Mouse (Mus musculus) midbrain, embryonic 14.5 days (tissue): ENCODE measurements around the gene Fsd1l. TPM values are rescaled to one million over a fixed set of nuclear protein-coding genes. Genes with fewer than 3 reads are reported as not detected.

Source experiments
- ATAC-seq: fragments of 200-750 bp; cut with Nextera tagmentation; 2 replicates; pipeline ENCODE4 v1.8.0; 2017; ENCODE audit warnings: moderate number of reproducible peaks, moderate library complexity; ENCODE audit not compliant: low FRiP score, low TSS enrichment
- DNase-seq: peaks from one replicate; pipeline ENCODE4 v3.0.0-alpha.2; 2015
- H3K27ac ChIP-seq: fragments of 300-500 bp; sonication (generic); replicated peaks from 2 replicates; pipeline ENCODE4 v1.5.1; 2014; ENCODE audit warnings: mild to moderate bottlenecking, low read depth, low read length, moderate library complexity
- H3K27me3 ChIP-seq: fragments of 300-500 bp; sonication (generic); 2 replicates; pipeline ENCODE4 v1.6.1; 2014; ENCODE audit warnings: low read length, control low read depth, mixed read lengths; ENCODE audit not compliant: control insufficient read depth, insufficient read depth
- H3K36me3 ChIP-seq: fragments of 300-500 bp; sonication (generic); 2 replicates; pipeline ENCODE4 v1.6.1; 2014; ENCODE audit warnings: low read length, control low read depth; ENCODE audit not compliant: control insufficient read depth, insufficient read depth
- H3K4me1 ChIP-seq: fragments of 300-500 bp; sonication (generic); 2 replicates; pipeline ENCODE4 v1.6.1; 2014; ENCODE audit warnings: mild to moderate bottlenecking, antibody characterized with exemption, low read length, control low read depth; ENCODE audit not compliant: control insufficient read depth, insufficient read depth
- H3K4me2 ChIP-seq: fragments of 300-500 bp; sonication (generic); 2 replicates; pipeline ENCODE4 v1.6.1; 2014; ENCODE audit warnings: mild to moderate bottlenecking, low read length, moderate library complexity
- H3K4me3 ChIP-seq: fragments of 300-500 bp; sonication (generic); replicated peaks from 2 replicates; pipeline ENCODE4 v1.5.1; 2014; ENCODE audit warnings: low read depth, low read length
- H3K9ac ChIP-seq: fragments of 300-500 bp; sonication (generic); replicated peaks from 2 replicates; pipeline ENCODE4 v1.6.1; 2014; ENCODE audit warnings: mild to moderate bottlenecking, low read length, moderate library complexity
- H3K9me3 ChIP-seq: fragments of 300-500 bp; sonication (generic); 2 replicates; pipeline ENCODE4 v1.6.1; 2016; ENCODE audit warnings: low read length, control low read depth, mixed read lengths; ENCODE audit not compliant: control insufficient read depth
- WGBS: fragments of 180-500 bp; shearing (Covaris S2); extraction: QIAGEN DNeasy Blood & Tissue Kit; methylation state at CpG from one replicate; pipeline ENCODE4 v1.1.7; 2014; 5-methylcytosine and 5-hydroxymethylcytosine counted together
- polyA plus RNA-seq: library from polyadenylated mRNA; unstranded; fragments of >200 nt; fragmentation: Nextera tagmentation; extraction: Ambion mirVana; gene quantifications from 2 replicates; pipeline ENCODE4 v1.2.1, GENCODE M21; 2014

The Fsd1l gene
- polyA plus RNA-seq: 37.0 and 41.5 TPM in 2 replicates

GRCm38 (mm10) chr4:53631316-53632010 is at the start of gene Fsd1l:
Fsd1l (plus strand) TSS chr4:53631471.
- H3K4me3 ChIP-seq: peak within 1 kb of the TSS; percentile 84
- peaks cover 48% of the 10 kb centered on the region for H3K4me1 ChIP-seq
- DNase-seq (peak; percentile 94), ATAC-seq (peak; percentile 91)
- no peaks in the 10 kb centered on the region for H3K9me3 ChIP-seq
- peak within 1 kb of the TSS; percentile 94 for H3K27ac ChIP-seq
- H3K27me3 ChIP-seq: no peaks in the 10 kb centered on the region
- H3K36me3 ChIP-seq: no peaks in the 10 kb centered on the region
- peak within 1 kb of the TSS; percentile 90 for H3K9ac ChIP-seq
- peak within 1 kb of the TSS; percentile 84 for H3K4me2 ChIP-seq
- WGBS: under 1% methylated on average over 87 of the region's 88 CpGs

DNA sequence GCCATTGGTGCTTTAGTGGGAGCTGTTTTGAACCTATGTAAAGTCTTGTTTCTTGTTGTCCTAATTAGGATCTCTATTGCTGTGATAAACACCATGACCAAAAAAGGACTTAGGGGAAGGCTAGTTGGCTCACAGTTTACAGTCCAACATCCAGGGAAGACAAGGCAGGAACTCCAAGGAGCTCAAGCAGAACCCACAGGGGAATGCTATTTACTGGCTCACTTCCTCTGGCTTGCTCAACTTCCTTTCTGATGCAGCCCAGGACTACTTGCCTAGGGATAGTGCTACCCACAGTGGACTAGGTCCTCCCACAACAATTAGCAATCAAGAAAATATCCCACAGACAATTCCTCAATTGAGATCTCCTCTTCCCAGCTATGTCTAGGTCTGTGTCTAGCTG is 43.6 kb upstream of the Fsd1l start:
- no peak overlapping the region for H3K4me3 ChIP-seq
- no peak overlapping the region for H3K4me2 ChIP-seq
- H3K36me3 ChIP-seq: no peaks in the 10 kb centered on the region
- ATAC-seq (no peak), DNase-seq (no peak)
- H3K4me1 ChIP-seq: no peaks in the 10 kb centered on the region
- H3K9me3 ChIP-seq: no peaks in the 10 kb centered on the region
- no peak overlapping the region for H3K27ac ChIP-seq
- no peaks in the 10 kb centered on the region for H3K27me3 ChIP-seq
- H3K9ac ChIP-seq: no peak overlapping the region

DNA sequence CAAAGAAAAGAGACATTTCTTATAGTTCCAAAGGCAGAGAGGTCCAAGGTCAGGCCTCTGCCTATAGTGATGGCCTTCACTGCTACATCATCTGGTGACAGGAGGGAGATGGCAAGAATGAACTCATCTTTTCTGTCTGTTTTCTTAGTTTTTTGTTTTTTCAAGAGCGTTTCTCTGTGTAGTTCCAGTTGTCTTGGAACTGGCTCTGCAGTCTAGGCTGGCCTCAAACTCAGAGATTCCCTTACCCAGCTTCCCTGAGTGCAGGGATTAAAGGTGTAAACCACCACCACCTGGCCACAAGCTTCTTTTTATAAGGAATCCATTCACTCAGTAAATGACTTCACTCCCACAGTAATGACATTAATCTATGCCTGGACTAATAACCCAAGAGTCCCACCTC is 42.3 kb upstream of the Fsd1l start:
- 86% methylated on average over 1 of the region's 1 CpGs for WGBS
- DNase-seq (no peak), ATAC-seq (no peak)
- Histone ChIP-seq H3K9me3 (no peaks in the 10 kb centered on the region), H3K4me3 (no peak overlapping the region), H3K9ac (no peak overlapping the region), H3K36me3 (no peaks in the 10 kb centered on the region), H3K4me1 (no peaks in the 10 kb centered on the region), H3K4me2 (no peak overlapping the region), H3K27me3 (no peaks in the 10 kb centered on the region), H3K27ac (no peak overlapping the region)

DNA sequence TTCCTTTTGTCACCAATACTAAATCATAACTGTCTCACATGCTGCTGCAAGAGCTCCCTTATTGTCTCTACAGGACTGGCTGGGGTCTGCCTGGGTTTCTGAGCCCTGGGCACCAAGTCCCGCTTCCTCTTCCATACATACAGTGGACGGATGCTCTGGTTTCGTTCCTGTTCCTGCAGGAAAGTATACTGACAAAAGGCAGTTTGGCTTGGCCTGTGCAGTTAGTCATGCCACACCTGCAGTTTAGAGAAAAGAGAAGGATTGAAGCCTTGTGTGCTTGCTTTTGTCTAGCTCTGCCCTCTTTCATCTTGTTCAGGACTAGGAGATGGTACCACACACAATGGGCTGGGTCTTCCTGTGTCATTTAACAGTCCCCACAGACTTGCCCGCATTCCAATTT is 41.8 kb upstream of the Fsd1l start:
- H3K27me3 ChIP-seq: no peaks in the 10 kb centered on the region
- H3K4me3 ChIP-seq: no peak overlapping the region
- no peaks in the 10 kb centered on the region for H3K4me1 ChIP-seq
- H3K36me3 ChIP-seq: no peaks in the 10 kb centered on the region
- no peak overlapping the region for H3K27ac ChIP-seq
- no peaks in the 10 kb centered on the region for H3K9me3 ChIP-seq
- no peak overlapping the region for H3K4me2 ChIP-seq
- ATAC-seq (no peak), DNase-seq (no peak)
- no peak overlapping the region for H3K9ac ChIP-seq
- 88% methylated on average over 4 of the region's 4 CpGs for WGBS

GRCm38 (mm10) chr4:53590163-53590562 is 41.1 kb upstream of the Fsd1l start:
- 68% methylated on average over 4 of the region's 4 CpGs for WGBS
- no peak overlapping the region for H3K27ac ChIP-seq

GRCm38 (mm10) chr4:53590691-53591447 is 40.4 kb upstream of the Fsd1l start:
- no peak overlapping the region for H3K4me3 ChIP-seq
- no peak overlapping the region for H3K4me2 ChIP-seq
- 93% methylated on average over 7 of the region's 7 CpGs for WGBS
- H3K36me3 ChIP-seq: no peaks in the 10 kb centered on the region
- no peak overlapping the region for H3K27ac ChIP-seq
- no peak overlapping the region for H3K9ac ChIP-seq
- no peak for DNase-seq
- H3K9me3 ChIP-seq: no peaks in the 10 kb centered on the region
- H3K4me1 ChIP-seq: no peaks in the 10 kb centered on the region
- ATAC-seq: no peak
- no peaks in the 10 kb centered on the region for H3K27me3 ChIP-seq

More at GRCm38 (mm10) chr4:53590163-53590562, 41.1 kb upstream of the Fsd1l start:
- DNase-seq: no peak
- Histone ChIP-seq H3K9me3 (no peaks in the 10 kb centered on the region), H3K4me3 (no peak overlapping the region), H3K36me3 (no peaks in the 10 kb centered on the region), H3K9ac (no peak overlapping the region), H3K4me1 (no peaks in the 10 kb centered on the region), H3K27me3 (no peaks in the 10 kb centered on the region), H3K4me2 (no peak overlapping the region)
- ATAC-seq: no peak

- no peak for ATAC-seq
- Histone ChIP-seq H3K9me3 (no peaks in the 10 kb centered on the region), H3K36me3 (no peaks in the 10 kb centered on the region), H3K27me3 (no peaks in the 10 kb centered on the region), H3K9ac (no peak overlapping the region), H3K4me1 (no peaks in the 10 kb centered on the region), H3K4me2 (no peak overlapping the region), H3K4me3 (no peak overlapping the region), H3K27ac (no peak overlapping the region)
- 84% methylated on average over 11 of the region's 11 CpGs for WGBS
- DNase-seq: no peak
Measured at GRCm38 (mm10) chr4:53591536-53591935, 39.7 kb upstream of the Fsd1l start.

- H3K4me1 ChIP-seq: no peaks in the 10 kb centered on the region
- no peak overlapping the region for H3K4me3 ChIP-seq
- H3K9me3 ChIP-seq: no peaks in the 10 kb centered on the region
- H3K27me3 ChIP-seq: no peaks in the 10 kb centered on the region
- no peak overlapping the region for H3K9ac ChIP-seq
- ATAC-seq: no peak
- 65% methylated on average over 8 of the region's 8 CpGs for WGBS
- H3K4me2 ChIP-seq: no peak overlapping the region
- no peak overlapping the region for H3K27ac ChIP-seq
- no peaks in the 10 kb centered on the region for H3K36me3 ChIP-seq
- DNase-seq: peak; percentile 40
Measured at GRCm38 (mm10) chr4:53591941-53592340, 39.3 kb upstream of the Fsd1l start.

DNA sequence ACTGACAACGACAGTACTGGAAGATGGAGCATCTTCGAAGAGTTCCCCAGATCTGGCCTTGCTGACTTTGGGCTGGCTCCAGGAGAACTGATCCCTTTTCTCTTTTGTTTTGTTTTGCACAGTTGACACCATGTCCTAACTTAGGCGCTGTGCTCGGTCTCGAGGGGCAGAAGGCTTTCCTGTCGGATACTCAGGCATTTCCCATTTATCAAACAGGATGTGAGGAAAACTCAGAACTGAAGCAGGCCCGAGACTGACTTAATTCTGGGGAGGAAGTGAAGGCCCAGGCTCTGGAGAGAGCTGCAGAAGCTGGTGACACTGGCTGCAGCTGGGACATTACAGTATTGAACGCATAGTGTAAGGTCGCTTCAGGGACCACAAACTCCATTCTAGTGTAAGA is 38.9 kb upstream of the Fsd1l start:
- H3K36me3 ChIP-seq: no peaks in the 10 kb centered on the region
- no peak overlapping the region for H3K4me2 ChIP-seq
- no peak overlapping the region for H3K4me3 ChIP-seq
- H3K27me3 ChIP-seq: no peaks in the 10 kb centered on the region
- no peak overlapping the region for H3K9ac ChIP-seq
- H3K27ac ChIP-seq: no peak overlapping the region
- ATAC-seq (no peak), DNase-seq (no peak)
- no peaks in the 10 kb centered on the region for H3K4me1 ChIP-seq
- 85% methylated on average over 9 of the region's 9 CpGs for WGBS
- no peaks in the 10 kb centered on the region for H3K9me3 ChIP-seq
